Mouse (Mus musculus): ENCODE measurements at regions not wholly inside any gene's neighbourhood (a gene's known extent, or its start where the extent isn't known, plus 50 kb on each side); places are given as distances from the start of the nearest gene placed in this dataset.
A peak's percentile ranks its signal among the peaks of the same experiment; 100 is the strongest.
"Not testable (repeated sequence)": the region's sequence is repeated elsewhere in the genome, so short reads cannot be mapped to it uniquely, and the experiment has no call there.

GRCm38 (mm10) chr3:81742124-81742523, 190.3 kb upstream of the Ctso start:
- DNase-seq (ENCODE audit: low spot score in 2 of 2) = no peak

- DNase-seq (ENCODE audit: low spot score in 2 of 2) = no peak
These were observed 182.2 kb upstream of the Ctso start for GRCm38 (mm10) chr3:81750164-81750563.

- DNase-seq (ENCODE audit: low spot score in 2 of 2) = no peak
These were observed 179.4 kb upstream of the Ctso start for GRCm38 (mm10) chr3:81752955-81753354.

- DNase-seq (ENCODE audit: low spot score in 2 of 2) = no peak
These were observed 172.0 kb upstream of the Ctso start for GRCm38 (mm10) chr3:81760383-81760782.

- DNase-seq (ENCODE audit: low spot score in 2 of 2) = no peak
These were observed 171.5 kb upstream of the Ctso start for GRCm38 (mm10) chr3:81760914-81761313.

GRCm38 (mm10) chr3:81771812-81772211, 160.6 kb upstream of the Ctso start:
- DNase-seq (ENCODE audit: low spot score in 2 of 2) = no peak

- no peak for DNase-seq (ENCODE audit: low spot score in 2 of 2)
These were observed 159.4 kb upstream of the Ctso start for GRCm38 (mm10) chr3:81773012-81773411.

GRCm38 (mm10) chr3:81782081-81782480, 150.3 kb upstream of the Ctso start:
- DNase-seq (ENCODE audit: low spot score in 2 of 2) = no peak

- peak in 1 of 2 experiments; percentile 31 for DNase-seq (ENCODE audit: low spot score in 2 of 2)
These were observed 149.4 kb upstream of the Ctso start for GRCm38 (mm10) chr3:81782921-81783541.

GRCm38 (mm10) chr3:81788915-81789314, 143.5 kb upstream of the Ctso start:
- DNase-seq (ENCODE audit: low spot score in 2 of 2) = no peak

- no peak for DNase-seq (ENCODE audit: low spot score in 2 of 2)
These were observed 142.7 kb upstream of the Ctso start for GRCm38 (mm10) chr3:81789664-81790063.

- DNase-seq (ENCODE audit: low spot score in 2 of 2) = no peak
These were observed 130.3 kb upstream of the Ctso start for GRCm38 (mm10) chr3:81802096-81802495.

- no peak for DNase-seq (ENCODE audit: low spot score in 2 of 2)
These were observed 126.7 kb upstream of the Ctso start for GRCm38 (mm10) chr3:81805745-81806144.

- DNase-seq (ENCODE audit: low spot score in 2 of 2) = no peak
These were observed 122.8 kb upstream of the Ctso start for GRCm38 (mm10) chr3:81809604-81810003.

GRCm38 (mm10) chr3:81820304-81820703, 112.1 kb upstream of the Ctso start:
- DNase-seq (ENCODE audit: low spot score in 2 of 2) = no peak

- DNase-seq (ENCODE audit: low spot score in 2 of 2) = no peak
These were observed 102.9 kb upstream of the Ctso start for GRCm38 (mm10) chr3:81829525-81829924.

GRCm38 (mm10) chr3:81829966-81830599, 102.3 kb upstream of the Ctso start:
- DNase-seq (ENCODE audit: low spot score in 2 of 2) = no peak

- no peak for DNase-seq (ENCODE audit: low spot score in 2 of 2)
These were observed 96.8 kb upstream of the Ctso start for GRCm38 (mm10) chr3:81835380-81836157.

- no peak for DNase-seq (ENCODE audit: low spot score in 2 of 2)
These were observed 95.9 kb upstream of the Ctso start for GRCm38 (mm10) chr3:81836478-81836877.

GRCm38 (mm10) chr3:81838121-81838520, 94.3 kb upstream of the Ctso start:
- not testable (repeated sequence) for DNase-seq (ENCODE audit: low spot score in 2 of 2)

- DNase-seq (ENCODE audit: low spot score in 2 of 2) = no peak
These were observed 67.9 kb upstream of the Ctso start for GRCm38 (mm10) chr3:81864487-81864886.

Measured in cerebellum, postnatal 4 days (tissue).